Mouse (Mus musculus): ENCODE measurements around the gene Ern2. TPM values are rescaled to one million over a fixed set of nuclear protein-coding genes. Genes with fewer than 3 reads are reported as not detected.

Gene Ern2
- polyA plus RNA-seq, 1 experiment from 2014 or later: 9.4 TPM

DNA sequence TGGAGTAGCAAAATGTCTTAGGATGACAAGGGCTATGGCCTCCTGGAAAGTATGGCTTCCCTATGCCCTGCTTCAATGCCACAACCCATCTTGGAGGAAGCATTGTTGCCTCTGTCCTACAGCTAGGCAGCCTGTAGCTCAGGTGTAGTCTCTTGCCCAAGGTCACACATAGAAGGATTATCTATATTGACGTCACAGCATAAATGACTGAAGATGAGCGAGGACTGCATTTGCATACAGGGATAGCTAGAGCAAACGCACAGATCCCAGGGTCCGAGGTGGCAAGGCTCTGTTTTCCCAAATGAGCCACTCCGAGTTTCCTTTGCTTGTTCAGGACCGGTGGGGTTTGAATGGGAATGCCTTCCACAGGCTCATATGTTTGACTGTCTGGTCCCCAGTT is 15.3 kb downstream of the Ern2 start:
- Histone ChIP-seq H3K4me1 (ENCODE audit: control insufficient read depth, insufficient read depth, low read length) (no peaks in the 10 kb centered on the region), H3K9ac (ENCODE audit: low read depth, low read length) (no peak overlapping the region), H3K4me2 (ENCODE audit: low read depth, low read length) (no peak overlapping the region), H3K9me3 (ENCODE audit: control insufficient read depth, low read length) (no peaks in the 10 kb centered on the region), H3K4me3 (ENCODE audit: low read length) (no peak overlapping the region), H3K27me3 (replicated peaks; ENCODE audit: control insufficient read depth, insufficient read depth, low read length) (no peaks in the 10 kb centered on the region), H3K36me3 (ENCODE audit: control insufficient read depth, insufficient read depth, low read length) (peaks cover 28% of the 10 kb centered on the region), H3K27ac (ENCODE audit: low read length) (no peak overlapping the region)
- no peak for ATAC-seq
- WGBS: 79% methylated on average over 6 of the region's 6 CpGs

DNA sequence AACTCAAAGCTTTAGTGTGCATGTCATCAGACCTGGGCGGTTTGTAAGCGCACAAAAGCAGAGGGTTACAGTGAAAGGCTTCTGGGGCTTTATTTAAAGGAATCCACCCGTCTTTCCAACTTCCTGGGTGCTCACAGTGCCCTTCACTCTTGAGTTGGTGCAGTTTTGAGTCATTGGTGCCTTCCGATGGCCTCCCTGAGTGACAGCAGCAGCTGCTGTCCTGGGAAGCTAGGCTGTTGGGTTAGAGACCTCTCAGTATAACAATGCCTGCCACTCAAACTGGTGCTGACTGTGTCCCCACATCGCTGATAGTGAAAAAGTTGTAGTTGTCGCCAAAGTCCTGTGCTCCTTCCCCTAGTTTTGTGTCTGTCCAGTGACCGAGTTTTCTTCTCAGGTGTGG is 18.8 kb downstream of the Ern2 start:
- 91% methylated on average over 7 of the region's 7 CpGs for WGBS
- Histone ChIP-seq H3K27me3 (replicated peaks; ENCODE audit: control insufficient read depth, insufficient read depth, low read length) (no peaks in the 10 kb centered on the region), H3K9me3 (ENCODE audit: control insufficient read depth, low read length) (no peaks in the 10 kb centered on the region), H3K4me1 (ENCODE audit: control insufficient read depth, insufficient read depth, low read length) (no peaks in the 10 kb centered on the region), H3K4me3 (ENCODE audit: low read length) (no peak overlapping the region), H3K27ac (ENCODE audit: low read length) (no peak overlapping the region), H3K9ac (ENCODE audit: low read depth, low read length) (no peak overlapping the region), H3K4me2 (ENCODE audit: low read depth, low read length) (no peak overlapping the region), H3K36me3 (ENCODE audit: control insufficient read depth, insufficient read depth, low read length) (peaks cover 29% of the 10 kb centered on the region)
- ATAC-seq: no peak

DNA sequence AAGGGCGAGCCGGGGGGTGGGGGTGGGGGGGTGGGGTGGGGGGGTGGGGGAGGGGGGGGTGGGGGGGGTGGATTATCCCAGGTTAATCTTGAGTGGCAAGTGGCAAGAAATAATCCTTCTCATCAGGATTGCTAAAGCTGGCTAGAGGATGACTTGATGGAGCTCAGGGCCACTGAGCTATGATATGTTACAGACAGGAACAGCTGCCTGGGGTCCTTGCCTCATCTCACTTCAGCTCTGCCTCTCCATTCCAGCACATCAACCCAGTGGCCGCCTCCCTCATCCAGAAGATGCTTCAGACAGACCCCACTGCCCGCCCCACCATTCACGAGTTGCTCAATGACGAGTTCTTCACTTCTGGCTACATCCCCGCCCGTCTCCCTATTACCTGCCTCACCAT is 22.2 kb downstream of the Ern2 start:
- peaks cover 22% of the 10 kb centered on the region for H3K36me3 ChIP-seq (ENCODE audit: control insufficient read depth, insufficient read depth, low read length)
- 88% methylated on average over 6 of the region's 8 CpGs for WGBS

DNA sequence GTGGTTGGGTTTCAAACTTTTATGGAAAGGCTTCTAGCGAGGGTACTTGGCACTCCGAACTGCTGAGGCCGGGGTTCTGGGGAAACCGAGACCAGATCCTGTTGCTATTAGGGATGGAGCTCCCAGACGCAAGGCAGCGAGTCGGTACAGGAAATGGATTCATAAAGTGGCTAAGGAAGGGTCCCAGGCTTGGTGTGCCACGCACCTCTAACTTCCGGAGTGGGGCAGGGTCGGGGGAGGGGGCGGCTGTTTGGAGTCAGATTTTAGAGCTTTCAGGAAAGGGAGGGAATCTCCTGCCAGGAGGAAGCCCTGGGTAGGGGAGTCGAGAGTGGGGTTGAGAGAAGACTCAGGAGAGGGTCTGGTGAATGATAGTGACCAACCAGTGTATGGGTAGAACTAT is 26.0 kb downstream of the Ern2 start:
- peaks cover 6% of the 10 kb centered on the region; the same call in 1 of the 2 replicates for H3K36me3 ChIP-seq (ENCODE audit: control insufficient read depth, insufficient read depth, low read length)
- no peak for ATAC-seq
- peaks cover 27% of the 10 kb centered on the region for H3K4me1 ChIP-seq (ENCODE audit: control insufficient read depth, insufficient read depth, low read length)
- WGBS: under 1% methylated on average over 12 of the region's 12 CpGs
- H3K27me3 ChIP-seq (replicated peaks; ENCODE audit: control insufficient read depth, insufficient read depth, low read length): no peaks in the 10 kb centered on the region
- peak overlapping the region; percentile 64 for H3K4me3 ChIP-seq (ENCODE audit: low read length)
- peak overlapping the region; percentile 73 for H3K4me2 ChIP-seq (ENCODE audit: low read depth, low read length)
- H3K27ac ChIP-seq (ENCODE audit: low read length): peak overlapping the region; percentile 73
- H3K9me3 ChIP-seq (ENCODE audit: control insufficient read depth, low read length): no peaks in the 10 kb centered on the region
- H3K9ac ChIP-seq (ENCODE audit: low read depth, low read length): peak overlapping the region; percentile 78

More for the DNA sequence above, 22.2 kb downstream of the Ern2 start:
- no peak overlapping the region for H3K9ac ChIP-seq (ENCODE audit: low read depth, low read length)
- H3K4me1 ChIP-seq (ENCODE audit: control insufficient read depth, insufficient read depth, low read length): peaks cover 20% of the 10 kb centered on the region
- H3K4me3 ChIP-seq (ENCODE audit: low read length): no peak overlapping the region
- H3K27me3 ChIP-seq (replicated peaks; ENCODE audit: control insufficient read depth, insufficient read depth, low read length): no peaks in the 10 kb centered on the region
- H3K4me2 ChIP-seq (ENCODE audit: low read depth, low read length): no peak overlapping the region
- ATAC-seq: no peak
- H3K9me3 ChIP-seq (ENCODE audit: control insufficient read depth, low read length): no peaks in the 10 kb centered on the region
- no peak overlapping the region for H3K27ac ChIP-seq (ENCODE audit: low read length)

DNA sequence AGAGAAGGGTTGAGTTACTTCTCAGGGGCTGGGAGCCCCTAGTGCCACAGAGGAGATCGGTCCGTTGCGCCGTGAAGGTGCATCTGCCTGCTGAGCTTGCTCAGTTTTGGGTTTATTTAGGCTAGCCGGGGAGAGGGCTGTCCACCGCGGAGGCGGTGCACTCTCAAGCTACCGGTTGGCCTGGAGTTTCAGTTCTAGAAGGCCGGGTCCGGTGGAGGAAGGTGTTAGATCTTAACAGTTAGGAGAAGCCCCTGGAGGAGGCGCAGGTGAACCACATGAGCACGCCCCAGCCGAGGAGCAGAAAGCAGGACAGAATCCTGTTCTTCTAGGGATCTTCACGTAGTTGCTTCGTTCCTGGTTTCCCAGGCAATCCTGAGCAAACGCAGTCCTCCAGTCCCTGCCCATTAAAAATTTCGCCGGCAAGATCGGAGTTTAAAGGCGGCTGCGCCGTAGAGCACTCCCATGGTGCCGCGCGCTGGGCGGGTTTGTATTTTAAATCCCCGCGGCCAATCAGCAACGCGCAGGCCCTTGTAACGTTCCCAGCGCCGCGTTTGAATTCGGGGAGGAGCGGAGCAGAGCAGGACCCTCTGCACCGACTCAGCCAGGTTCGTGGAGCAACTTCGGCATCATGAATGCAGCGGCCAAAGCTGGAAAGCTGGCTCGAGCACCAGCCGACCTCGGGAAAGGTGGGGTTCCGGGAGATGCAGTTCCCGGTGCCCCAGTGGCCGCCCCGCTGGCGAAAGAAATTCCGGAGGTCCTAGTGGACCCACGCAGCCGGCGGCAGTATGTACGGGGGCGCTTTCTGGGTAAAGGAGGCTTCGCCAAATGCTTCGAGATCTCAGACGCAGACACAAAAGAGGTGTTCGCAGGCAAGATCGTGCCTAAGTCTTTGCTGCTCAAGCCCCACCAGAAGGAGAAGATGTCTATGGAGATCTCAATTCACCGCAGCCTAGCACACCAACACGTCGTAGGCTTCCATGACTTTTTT is 26.8 kb downstream of the Ern2 start, which contains the start of gene Plk1:
TSS of gene Plk1 (plus strand) at position 525 of the 988 bp plus-strand sequence.
- no peaks in the 10 kb centered on the region for H3K27me3 ChIP-seq (replicated peaks; ENCODE audit: control insufficient read depth, insufficient read depth, low read length)
- H3K36me3 ChIP-seq (ENCODE audit: control insufficient read depth, insufficient read depth, low read length): peaks cover 6% of the 10 kb centered on the region; the same call in 1 of the 2 replicates
- H3K4me2 ChIP-seq (ENCODE audit: low read depth, low read length): peak within 1 kb of the TSS; percentile 86
- ATAC-seq: peak; percentile 95
- H3K9ac ChIP-seq (ENCODE audit: low read depth, low read length): peak within 1 kb of the TSS; percentile 78
- peaks cover 27% of the 10 kb centered on the region for H3K4me1 ChIP-seq (ENCODE audit: control insufficient read depth, insufficient read depth, low read length)
- H3K27ac ChIP-seq (ENCODE audit: low read length): peak within 1 kb of the TSS; percentile 92
- under 1% methylated on average over 63 of the region's 63 CpGs for WGBS
- H3K4me3 ChIP-seq (ENCODE audit: low read length): peak within 1 kb of the TSS; percentile 64
- H3K9me3 ChIP-seq (ENCODE audit: control insufficient read depth, low read length): no peaks in the 10 kb centered on the region

DNA sequence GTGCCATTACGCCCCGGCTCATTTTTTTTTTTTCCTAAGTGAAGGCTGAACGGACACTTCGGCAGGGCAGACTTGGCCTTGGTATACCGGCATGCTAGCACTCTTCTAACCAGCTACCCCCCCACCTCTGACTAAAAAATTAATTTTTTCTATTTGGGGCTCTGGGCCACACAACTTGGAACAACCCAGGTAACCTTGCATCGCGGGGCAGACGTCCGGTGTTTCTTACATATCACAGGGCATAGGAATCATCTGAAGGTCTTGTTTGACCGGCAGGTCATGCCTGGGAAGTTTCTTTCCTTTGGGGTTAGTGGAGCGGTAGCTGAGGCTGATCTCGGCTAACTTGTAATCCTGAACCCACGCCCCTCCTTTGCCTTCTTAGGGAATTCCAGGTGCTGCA is 27.5 kb downstream of the Ern2 start:
- H3K27ac ChIP-seq (ENCODE audit: low read length): peak overlapping the region; percentile 92
- H3K27me3 ChIP-seq (replicated peaks; ENCODE audit: control insufficient read depth, insufficient read depth, low read length): no peaks in the 10 kb centered on the region
- 4% methylated on average over 13 of the region's 13 CpGs for WGBS
- peaks cover 27% of the 10 kb centered on the region for H3K4me1 ChIP-seq (ENCODE audit: control insufficient read depth, insufficient read depth, low read length)
- peak overlapping the region; percentile 64 for H3K4me3 ChIP-seq (ENCODE audit: low read length)
- H3K36me3 ChIP-seq (ENCODE audit: control insufficient read depth, insufficient read depth, low read length): peaks cover 6% of the 10 kb centered on the region; the same call in 1 of the 2 replicates
- H3K4me2 ChIP-seq (ENCODE audit: low read depth, low read length): peak overlapping the region; percentile 86
- peak overlapping the region; percentile 78 for H3K9ac ChIP-seq (ENCODE audit: low read depth, low read length)
- ATAC-seq: no peak
- H3K9me3 ChIP-seq (ENCODE audit: control insufficient read depth, low read length): no peaks in the 10 kb centered on the region

DNA sequence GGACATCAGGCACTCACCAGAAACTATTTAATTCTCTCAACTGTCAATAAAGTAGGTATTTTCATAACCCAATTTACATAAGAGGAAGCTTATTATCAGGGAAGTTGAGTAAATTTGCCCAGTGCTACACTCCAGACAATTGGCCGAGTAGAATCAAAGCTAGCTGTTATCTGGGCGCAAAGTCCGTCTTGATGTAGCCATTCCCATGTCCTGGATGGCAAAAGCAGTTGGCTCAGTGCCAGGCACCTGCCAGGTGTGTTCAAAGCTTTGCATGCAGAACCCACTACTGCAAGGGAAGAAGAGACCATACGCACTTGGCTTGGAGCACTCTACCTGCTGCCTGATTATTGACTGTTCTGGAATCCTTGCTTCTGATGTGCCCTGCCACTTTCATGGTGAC is 33.5 kb downstream of the Ern2 start:
- peaks cover 8% of the 10 kb centered on the region for H3K4me1 ChIP-seq (ENCODE audit: control insufficient read depth, insufficient read depth, low read length)
- no peak overlapping the region for H3K4me3 ChIP-seq (ENCODE audit: low read length)
- H3K36me3 ChIP-seq (ENCODE audit: control insufficient read depth, insufficient read depth, low read length): no peaks in the 10 kb centered on the region
- peak; percentile 96 for ATAC-seq
- H3K27me3 ChIP-seq (replicated peaks; ENCODE audit: control insufficient read depth, insufficient read depth, low read length): no peaks in the 10 kb centered on the region
- H3K4me2 ChIP-seq (ENCODE audit: low read depth, low read length): no peak overlapping the region
- WGBS: 61% methylated on average over 4 of the region's 4 CpGs
- H3K9me3 ChIP-seq (ENCODE audit: control insufficient read depth, low read length): no peaks in the 10 kb centered on the region
- peak overlapping the region; percentile 30 for H3K27ac ChIP-seq (ENCODE audit: low read length)
- H3K9ac ChIP-seq (ENCODE audit: low read depth, low read length): no peak overlapping the region

DNA sequence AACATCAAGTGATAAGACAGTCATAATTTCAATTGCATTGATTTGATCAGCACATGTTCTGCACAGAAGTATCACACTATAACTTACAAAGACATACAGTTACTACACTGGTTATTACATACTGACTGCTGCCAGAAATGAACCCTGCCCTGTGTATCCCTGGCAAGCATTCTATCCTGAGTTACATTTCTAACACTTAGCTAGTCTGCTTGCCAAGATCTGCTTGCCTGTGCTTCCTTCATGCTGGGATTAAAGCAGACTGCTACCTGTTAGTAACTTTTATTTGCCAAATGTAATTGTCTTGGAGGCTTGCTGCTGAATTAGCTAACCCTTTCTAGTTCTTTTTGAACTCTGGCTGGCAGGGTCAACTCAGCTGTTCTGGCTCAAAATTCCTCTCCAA is 45.0 kb downstream of the Ern2 start:
- no peak overlapping the region for H3K9ac ChIP-seq (ENCODE audit: low read depth, low read length)
- ATAC-seq: no peak
- no peaks in the 10 kb centered on the region for H3K9me3 ChIP-seq (ENCODE audit: control insufficient read depth, low read length)
- H3K36me3 ChIP-seq (ENCODE audit: control insufficient read depth, insufficient read depth, low read length): peaks cover 25% of the 10 kb centered on the region
- H3K4me1 ChIP-seq (ENCODE audit: control insufficient read depth, insufficient read depth, low read length): no peaks in the 10 kb centered on the region
- H3K27ac ChIP-seq (ENCODE audit: low read length): no peak overlapping the region
- H3K27me3 ChIP-seq (replicated peaks; ENCODE audit: control insufficient read depth, insufficient read depth, low read length): no peaks in the 10 kb centered on the region
- no peak overlapping the region for H3K4me3 ChIP-seq (ENCODE audit: low read length)
- no peak overlapping the region for H3K4me2 ChIP-seq (ENCODE audit: low read depth, low read length)

DNA sequence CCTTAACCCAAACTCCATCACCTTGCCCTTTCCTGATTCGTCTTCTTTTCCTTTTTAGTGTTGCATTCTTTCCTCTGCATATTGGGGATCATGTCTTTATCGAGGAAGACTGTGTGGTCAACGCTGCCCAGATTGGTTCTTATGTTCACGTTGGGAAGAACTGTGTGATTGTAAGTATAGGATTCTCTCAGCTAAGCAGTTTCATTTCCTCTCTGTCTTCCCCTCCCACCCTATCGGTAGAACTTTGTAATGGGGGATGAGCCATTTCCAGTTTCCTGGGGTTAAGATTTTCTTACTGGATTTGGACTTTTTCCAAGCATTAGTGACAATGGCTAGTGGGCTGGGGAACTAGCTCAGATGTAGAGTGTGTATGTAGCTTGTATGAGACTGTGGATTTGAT is 47.8 kb downstream of the Ern2 start:
- Histone ChIP-seq H3K9me3 (ENCODE audit: control insufficient read depth, low read length) (no peaks in the 10 kb centered on the region), H3K36me3 (ENCODE audit: control insufficient read depth, insufficient read depth, low read length) (peaks cover 17% of the 10 kb centered on the region), H3K4me2 (ENCODE audit: low read depth, low read length) (no peak overlapping the region), H3K4me3 (ENCODE audit: low read length) (no peak overlapping the region), H3K9ac (ENCODE audit: low read depth, low read length) (no peak overlapping the region), H3K27me3 (replicated peaks; ENCODE audit: control insufficient read depth, insufficient read depth, low read length) (no peaks in the 10 kb centered on the region), H3K4me1 (ENCODE audit: control insufficient read depth, insufficient read depth, low read length) (peaks cover 5% of the 10 kb centered on the region; the same call in 1 of the 2 replicates), H3K27ac (ENCODE audit: low read length) (no peak overlapping the region)
- WGBS: 91% methylated on average over 5 of the region's 5 CpGs
- ATAC-seq: no peak
